Mouse (Mus musculus): Measurements from ENCODE around the gene Krt81.

Krt81 gene

DNA sequence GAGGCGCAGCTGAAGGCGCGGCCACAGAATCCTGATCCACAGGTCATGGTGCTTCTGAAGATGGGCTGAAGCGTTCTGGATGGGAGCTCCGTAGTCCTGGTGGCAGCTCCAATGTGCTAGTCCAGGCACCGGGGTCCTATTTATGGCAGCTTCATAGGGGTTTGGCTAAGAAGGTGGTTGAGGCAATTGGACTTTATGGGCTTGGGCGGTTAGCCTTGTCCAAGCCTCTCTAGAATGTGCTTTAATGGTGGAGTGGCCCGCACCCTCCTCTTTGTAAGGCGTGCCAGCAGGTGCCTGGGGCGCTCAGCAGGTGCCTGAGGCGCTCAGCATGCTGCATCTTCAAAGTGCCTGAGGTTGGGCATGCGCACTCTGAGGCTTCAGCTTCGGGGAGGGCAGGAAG is at the start of gene Krt81:
Gene Krt81, minus strand, starts transcription at position 101 of the 400 bp plus-strand sequence.
- DNase-seq (ENCODE audit: inconsistent age in 2 of 2, low spot score in 1 of 2), result no peak

DNA sequence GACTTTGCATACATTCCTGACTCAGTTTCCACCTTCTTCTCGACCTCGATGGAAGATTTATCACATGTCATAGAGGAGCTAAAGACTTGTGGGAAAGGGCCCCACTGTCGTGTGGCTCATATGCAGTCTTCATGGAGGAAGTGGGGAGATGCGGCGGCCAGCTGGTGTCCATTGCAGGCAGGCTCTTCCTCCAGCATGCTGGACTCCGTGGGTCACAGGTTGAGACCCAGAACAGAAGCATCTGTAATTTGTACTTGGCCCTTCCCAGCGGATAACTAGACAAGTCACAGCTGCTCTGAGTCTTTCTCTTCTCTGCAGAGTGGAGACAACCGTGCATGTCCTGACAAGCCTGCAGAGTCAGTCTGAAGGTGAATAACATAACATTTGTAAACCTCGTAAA is 44.7 kb upstream of the Krt81 start:
- no peak for DNase-seq (ENCODE audit: inconsistent age in 2 of 2, low spot score in 1 of 2)

DNA sequence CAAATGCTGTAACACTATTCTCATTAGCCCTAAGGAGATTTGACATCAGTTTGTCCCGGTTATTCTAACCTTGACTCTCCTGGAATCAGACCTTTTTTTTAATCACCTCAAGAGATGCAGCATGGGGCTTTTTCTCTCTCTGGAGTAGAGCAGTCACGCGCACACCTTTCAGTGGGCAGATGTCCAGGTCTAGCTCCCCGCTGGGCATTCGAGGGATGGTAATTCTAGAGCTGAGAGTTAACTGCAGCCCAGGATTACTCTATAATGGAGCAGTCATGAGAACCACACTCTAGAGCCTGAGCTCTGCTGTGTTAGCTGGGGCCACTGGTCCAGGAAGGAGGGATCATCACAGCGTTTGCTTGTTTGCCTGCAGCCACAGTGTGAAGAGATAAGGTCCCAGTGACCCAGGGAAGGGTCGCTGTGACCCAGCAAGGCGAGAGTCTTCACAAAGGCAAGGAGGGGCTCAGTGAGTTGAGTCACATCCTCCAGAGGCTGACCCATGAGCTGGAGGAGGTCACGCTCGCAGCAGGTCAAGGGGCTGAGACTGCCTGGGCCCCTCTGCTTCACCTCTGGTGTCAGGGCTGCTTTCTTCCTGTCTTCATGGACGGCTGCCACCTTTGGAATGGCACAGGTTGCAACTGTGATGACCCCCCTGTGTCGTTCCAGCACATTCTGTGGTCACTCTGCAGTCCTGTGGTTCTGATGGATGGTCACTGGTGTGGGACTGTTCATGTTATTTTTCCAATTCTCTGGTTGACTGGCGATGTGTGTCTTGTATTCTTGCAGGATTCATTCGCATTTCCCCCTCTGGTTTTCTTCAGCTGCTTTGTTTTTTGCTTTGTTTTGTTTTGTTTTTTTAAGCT is 43.6 kb upstream of the Krt81 start:
- no peak for DNase-seq (ENCODE audit: inconsistent age in 2 of 2, low spot score in 1 of 2)

DNA sequence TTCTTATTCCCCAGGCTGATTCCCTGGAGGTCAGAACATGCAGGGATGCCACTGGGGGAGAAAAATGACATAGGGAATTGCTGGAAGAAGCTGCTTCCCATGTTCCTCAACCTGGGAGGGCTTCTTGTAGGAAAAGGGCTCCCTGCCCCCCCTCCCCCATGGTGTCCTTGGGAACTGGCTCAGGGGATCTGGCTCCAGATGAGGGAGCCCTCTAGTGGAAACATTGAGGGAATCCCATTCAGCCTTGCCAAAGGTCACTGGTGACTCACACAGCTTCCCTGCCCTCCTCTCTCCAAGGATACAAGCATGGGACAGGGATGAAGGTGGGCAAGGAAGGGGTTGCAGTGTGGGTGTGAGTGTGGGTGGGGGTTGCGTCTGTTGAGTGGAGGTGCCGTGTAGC is 33.6 kb upstream of the Krt81 start:
- DNase-seq (ENCODE audit: inconsistent age in 2 of 2, low spot score in 1 of 2), result peak; percentile 81 to 94

DNA sequence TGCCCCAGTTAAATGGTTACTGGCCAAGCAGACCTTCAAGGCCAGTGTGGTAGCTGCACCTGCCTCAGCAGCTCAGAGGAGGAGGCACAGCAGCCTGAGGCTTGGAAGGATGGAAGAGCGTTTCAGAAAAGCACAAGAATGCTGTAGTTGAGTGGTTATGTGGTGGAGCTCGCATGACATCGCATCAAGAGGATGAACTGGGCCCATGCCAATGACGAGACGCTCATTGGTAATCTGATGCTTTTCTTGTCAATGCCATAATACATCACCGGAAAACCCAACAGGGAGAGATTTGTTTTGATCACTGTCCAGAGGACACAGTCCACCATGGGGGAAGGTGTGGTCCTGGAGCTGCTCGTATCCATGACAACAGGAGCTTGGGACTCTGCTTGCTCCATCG is 31.7 kb upstream of the Krt81 start:
- no peak for DNase-seq (ENCODE audit: inconsistent age in 2 of 2, low spot score in 1 of 2)

DNA sequence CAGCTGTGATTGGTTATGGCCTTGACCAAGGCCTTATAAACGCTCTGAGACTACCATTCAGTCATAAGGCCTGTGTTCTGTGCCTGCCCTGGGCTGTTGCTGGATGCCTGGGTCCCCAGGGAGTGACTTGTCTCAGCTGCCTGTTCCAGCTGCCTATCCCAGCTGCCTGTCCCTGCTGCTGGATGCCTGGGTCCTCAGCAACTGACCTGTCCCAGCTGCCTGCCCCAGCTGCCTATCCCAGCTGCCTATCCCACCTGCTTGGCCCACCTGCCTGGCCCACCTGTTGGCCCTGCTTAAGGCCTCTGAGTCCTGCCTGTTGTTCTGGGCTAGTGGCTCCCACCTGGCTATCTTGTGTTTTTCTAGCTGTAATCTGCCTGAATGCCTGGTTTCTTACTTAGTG is 30.7 kb upstream of the Krt81 start:
- DNase-seq (ENCODE audit: inconsistent age in 2 of 2, low spot score in 1 of 2), result no peak

DNA sequence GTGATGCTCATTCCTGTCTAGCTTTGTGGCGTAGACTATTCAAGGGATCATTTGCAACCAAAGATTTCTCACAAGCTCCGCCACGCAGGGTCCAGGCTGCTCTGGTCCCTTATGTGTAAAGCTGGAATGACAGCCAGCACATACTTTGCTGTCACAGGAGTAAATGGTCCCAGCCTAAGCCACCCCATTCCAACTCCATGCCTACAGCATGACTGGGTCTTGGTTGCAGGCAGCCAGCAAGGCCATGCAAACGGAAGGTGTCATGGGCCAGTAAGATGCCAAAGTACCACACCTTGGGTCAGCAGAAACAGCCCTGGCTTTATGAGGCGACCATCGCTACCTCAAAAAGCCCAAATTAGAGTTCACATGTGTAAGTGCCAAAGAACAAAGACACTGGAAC is 30.2 kb upstream of the Krt81 start:
- peak in 1 of 2 experiments; percentile 51 for DNase-seq (ENCODE audit: inconsistent age in 2 of 2, low spot score in 1 of 2)

DNA sequence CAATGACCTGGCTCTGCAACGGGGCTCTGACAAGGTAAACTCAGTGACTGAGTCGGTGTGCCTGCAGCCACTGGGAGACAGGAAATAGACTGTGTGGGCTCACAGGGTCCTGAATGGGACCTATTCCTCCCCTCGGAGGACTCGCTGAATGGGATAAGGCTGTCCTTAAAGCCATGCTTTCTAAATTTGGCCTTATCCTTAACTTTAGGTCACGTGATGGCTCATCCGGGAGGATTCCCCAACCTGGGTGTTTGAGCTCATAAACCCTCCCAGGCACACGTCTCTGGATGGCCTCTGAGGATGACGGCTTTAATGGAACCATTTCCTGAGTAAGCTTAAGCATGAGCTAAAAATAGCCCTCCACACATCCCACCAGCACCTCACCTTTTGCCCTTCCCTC is 29.2 kb upstream of the Krt81 start:
- no peak for DNase-seq (ENCODE audit: inconsistent age in 2 of 2, low spot score in 1 of 2)

DNA sequence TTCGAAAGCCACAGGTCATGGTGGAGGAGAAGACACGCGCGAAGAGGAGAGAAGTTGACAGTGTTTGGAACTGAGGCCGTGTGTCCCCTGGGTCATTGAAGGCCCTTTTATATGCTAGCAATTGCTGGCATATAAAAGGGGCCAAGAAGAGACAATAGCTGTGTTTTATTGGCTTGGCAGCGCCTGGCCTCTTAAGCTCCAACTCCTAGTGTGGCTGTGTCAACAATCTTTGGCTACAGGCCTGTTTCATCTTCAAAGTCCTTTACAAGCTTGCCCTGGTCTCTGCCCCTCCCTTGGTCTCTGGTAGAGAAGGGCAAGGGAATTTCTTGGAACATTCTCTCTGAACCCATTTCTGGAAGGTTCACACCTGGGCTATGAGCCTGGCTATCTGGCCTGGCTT is 27.9 kb upstream of the Krt81 start, which contains the start of gene Krt83:
Gene Krt83, minus strand, starts transcription at position 82 of the 400 bp plus-strand sequence.
- DNase-seq (ENCODE audit: inconsistent age in 2 of 2, low spot score in 1 of 2), result no peak

DNA sequence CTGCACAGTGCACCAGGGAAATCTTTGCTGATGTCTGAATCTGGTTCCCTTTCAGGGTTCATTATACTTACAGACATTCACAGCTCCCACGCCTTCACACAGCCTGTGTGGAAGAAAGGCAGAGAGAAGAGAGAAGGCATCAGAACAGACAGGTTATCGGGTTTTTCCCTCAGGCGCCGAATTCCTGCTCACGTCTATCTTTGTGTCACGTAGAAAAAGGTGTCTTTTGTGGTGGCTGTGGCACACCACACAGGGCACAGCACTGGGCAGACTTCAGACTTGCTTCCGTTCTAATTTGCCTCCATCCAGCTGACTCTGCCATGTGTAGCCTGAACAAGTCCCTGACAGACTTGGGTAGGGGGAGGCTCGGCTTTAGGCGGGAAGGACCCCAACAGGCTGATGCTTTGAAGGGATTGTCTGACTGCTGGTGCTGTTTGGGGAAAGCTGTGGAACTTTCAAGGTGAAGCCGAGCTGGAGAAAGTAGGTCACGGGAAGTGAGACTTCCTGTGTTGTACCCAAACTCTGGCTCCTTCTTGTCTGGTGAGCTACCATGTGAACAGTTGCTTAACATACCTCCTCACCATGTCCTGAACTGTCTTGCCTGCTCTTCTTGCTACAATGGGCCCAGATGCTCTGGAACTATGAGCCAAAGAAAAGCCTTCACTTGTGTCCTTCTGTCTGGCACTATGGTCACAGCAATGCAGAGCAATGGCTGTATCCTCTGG is 22.5 kb upstream of the Krt81 start:
- DNase-seq (ENCODE audit: inconsistent age in 2 of 2, low spot score in 1 of 2), result peak in 1 of 2 experiments; percentile 20

DNA sequence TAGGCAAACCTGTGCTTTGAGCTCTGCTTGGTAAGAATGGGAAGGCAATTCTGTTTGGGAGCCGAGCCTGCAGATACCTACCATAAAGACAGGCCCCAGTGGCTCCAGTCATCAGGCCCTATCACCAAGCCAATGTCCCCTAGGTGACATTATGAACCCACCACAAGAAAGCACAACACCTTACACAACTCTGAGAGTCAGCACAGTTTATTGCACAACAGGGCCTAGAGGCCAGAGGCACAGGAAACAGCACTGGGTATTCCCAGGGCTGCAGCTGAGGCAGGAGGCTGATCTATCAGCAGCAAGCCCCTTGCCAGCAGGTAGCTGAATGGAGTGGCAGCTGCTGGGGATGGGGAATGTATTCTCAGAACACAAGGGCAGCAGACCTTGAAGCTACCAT is 21.4 kb upstream of the Krt81 start:
- DNase-seq (ENCODE audit: inconsistent age in 2 of 2, low spot score in 1 of 2), result peak in 1 of 2 experiments; percentile 40

DNA sequence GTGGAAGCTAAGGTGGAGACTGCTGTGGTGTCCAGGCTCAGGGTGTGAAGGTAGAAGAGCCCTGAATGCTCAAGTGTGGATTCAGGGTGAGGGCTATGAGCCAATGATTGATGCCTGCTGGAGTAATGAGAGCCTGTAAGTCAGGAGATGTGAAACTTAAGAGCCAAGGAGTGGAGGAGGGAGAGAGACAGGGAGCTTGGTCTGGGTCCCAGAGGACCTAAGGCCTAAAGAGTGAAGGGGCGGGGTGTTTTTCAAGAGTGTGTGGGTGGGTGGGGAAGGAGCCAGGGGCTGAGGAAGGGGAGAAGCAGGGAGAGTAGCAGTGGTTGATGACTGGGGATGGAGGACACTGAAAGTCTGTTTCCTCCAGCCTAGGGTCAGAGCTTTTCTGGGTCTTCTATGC is 20.1 kb upstream of the Krt81 start:
- DNase-seq (ENCODE audit: inconsistent age in 2 of 2, low spot score in 1 of 2), result no peak

DNA sequence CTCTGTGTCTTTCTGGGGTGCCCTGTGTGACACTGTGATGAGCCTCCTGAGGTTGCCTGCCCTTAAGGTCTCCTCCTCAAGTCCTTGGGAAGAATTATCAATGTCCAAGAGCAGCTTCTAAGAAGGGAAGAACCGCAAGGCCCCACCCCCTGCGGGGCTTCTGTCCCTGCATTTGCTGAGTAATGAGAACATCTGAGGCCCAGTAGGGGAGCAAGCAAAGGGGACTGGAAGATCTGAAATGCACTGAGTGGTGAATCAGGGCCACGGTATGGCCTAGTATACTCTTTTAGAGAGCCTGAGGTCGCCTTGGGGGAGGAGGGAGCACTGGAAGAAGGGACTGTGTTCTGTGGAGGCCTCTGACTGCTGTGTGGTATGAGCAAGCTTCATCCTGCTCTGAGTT is 18.5 kb upstream of the Krt81 start:
- DNase-seq (ENCODE audit: inconsistent age in 2 of 2, low spot score in 1 of 2), result no peak

DNA sequence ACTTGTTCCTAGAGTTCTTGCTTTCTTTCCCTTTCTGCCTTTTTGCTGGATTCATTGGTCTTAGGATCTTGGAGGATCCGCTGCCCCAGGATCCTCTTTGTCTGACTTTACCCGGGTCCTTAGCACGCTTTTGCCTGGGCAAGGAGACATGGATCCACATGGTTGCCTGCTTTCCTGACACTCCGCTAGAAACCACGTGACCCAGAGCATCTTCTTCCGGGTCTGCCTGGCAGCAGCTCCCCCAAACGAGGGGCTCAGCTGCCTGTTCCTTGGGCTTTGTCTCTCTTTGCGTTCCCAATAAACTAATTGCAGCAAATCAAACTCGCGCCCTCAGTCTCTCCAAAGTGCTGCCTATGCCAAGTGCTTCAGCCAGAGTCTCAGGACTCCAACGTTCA is 16.1 kb upstream of the Krt81 start:
- no peak for DNase-seq (ENCODE audit: inconsistent age in 2 of 2, low spot score in 1 of 2)

DNA sequence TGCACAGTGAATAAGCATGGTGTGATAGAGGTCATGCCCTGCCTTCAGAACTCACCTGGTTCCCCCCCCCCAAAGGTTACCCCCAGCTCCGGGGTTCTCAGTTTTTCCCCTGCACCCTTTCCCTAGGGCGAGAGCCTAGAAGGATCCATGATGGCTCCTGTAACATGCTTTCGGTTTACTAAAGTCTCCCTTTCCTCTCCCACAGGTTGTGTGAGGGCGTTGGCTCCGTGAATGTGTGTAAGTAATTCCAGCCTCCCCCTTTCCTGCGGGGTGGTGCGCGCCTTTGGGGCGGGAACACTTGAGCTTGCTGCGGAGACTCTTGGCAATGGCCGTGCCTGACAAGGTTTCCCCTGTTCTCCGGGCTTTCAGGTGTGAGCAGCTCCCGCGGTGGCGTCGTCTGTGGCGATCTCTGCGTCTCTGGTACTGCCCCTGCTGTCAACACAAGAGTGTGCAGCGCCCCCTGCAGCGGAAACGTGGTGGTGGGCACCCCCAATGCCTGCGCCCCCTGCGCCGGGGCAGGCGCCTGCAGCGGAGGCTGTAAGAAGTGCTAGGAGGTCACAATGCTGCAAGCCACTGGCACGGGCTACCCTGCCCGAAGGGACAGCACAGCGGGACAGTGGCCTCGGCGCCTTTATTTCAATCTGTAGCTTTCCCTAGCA is 15.6 kb upstream of the Krt81 start:
- DNase-seq (ENCODE audit: inconsistent age in 2 of 2, low spot score in 1 of 2), result peak; percentile 33 to 65

DNA sequence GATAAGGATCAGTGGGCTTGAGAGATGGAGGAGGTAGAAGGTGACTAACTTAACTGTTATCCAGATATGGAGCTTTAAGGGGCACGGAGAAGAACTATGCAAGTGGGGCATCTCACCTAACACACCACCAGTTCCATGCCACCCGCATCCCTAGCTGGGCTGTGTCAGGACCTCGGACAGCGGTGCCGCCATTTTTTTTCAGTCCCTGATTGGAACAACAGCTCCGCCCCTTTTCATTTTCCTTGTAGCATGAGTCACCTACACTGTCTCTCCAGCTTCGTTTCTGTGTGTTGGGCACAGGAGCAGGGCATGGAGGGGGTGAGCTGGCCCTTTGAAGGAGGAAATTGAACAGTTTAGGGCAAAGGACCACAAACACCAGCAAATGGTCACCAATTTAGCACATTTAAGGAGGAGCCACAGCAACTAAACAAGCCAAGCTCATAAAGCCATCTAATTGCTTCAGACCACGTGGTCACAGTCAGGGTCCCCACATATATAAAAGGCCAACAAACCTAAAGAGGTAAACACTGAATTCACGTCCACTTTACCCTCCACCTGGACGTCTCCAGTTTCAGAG is 9.5 kb upstream of the Krt81 start, which contains the start of gene Krt86:
Gene Krt86, plus strand, starts transcription at position 527 of the 577 bp plus-strand sequence.
- DNase-seq (ENCODE audit: inconsistent age in 2 of 2, low spot score in 1 of 2), result peak; percentile 46 to 85

DNA sequence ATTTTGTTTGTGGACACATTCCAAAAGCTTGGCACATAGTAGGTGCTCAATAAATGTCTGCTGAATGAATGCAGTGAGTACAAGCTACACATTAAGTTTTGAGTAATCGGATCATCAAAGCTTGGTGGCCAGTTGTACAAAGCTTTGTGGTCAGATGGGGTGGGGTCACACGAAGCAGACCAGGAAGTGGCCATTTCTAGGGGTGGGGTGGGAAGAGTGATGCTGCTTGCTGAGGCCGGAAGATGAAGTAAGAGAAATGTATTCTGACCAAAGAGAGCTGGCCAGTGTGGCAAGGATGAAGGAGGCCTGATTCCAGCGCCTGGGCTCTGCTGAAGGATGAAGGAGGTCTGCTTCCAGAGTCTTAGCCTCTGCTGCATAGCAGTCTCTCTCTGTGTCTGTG is 5.5 kb upstream of the Krt81 start:
- no peak for DNase-seq (ENCODE audit: inconsistent age in 2 of 2, low spot score in 1 of 2)

DNA sequence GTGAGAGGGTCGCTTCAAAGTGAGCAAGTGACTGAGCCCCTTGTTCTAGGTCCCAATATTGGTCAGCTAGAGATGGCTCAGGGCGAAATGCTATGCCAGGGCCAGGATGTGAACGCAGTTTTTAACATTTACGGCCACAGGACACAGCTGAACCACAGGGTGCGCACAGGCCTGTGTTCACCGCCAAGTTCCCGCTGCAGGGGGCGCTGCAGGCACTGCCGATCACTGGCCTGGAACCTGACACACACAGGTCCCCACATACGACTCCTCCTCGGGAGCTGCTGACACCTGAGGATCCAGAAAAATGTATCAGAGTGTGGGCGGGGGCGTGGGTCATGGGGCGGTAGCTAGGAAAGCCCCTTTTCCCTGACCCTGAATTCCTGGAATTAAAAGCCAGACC is 4.3 kb downstream of the Krt81 start:
- no peak for DNase-seq (ENCODE audit: inconsistent age in 2 of 2, low spot score in 1 of 2)

DNA sequence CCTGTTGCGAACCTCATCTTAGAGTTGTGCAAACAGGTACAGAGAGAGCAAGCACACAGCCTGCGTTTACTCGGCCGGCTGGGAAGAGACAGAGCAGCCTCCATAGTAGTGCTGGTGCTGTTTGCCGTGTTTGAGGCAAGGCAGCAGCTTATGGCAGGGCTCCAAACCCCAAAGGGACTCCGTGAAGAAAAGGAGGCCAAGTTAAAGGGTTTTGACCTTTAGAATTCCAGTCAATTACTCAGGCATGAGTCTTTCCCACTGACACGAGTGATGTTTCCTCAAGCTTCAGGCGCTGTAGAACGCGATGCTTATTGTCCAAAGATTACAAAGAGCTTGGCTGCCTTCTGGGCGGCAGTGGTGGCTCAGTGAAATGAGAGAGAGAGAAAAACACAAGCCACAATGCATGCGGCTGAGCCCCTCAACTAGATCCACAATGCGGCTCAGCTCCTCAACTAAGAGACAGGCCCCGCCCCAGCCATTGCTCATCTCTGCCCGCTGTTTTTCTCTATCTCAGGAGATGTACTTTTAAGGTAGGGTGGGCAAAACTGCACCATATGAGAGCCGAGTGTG is 5.1 kb downstream of the Krt81 start:
- peak in 1 of 2 experiments; percentile 27 for DNase-seq (ENCODE audit: inconsistent age in 2 of 2, low spot score in 1 of 2)

DNA sequence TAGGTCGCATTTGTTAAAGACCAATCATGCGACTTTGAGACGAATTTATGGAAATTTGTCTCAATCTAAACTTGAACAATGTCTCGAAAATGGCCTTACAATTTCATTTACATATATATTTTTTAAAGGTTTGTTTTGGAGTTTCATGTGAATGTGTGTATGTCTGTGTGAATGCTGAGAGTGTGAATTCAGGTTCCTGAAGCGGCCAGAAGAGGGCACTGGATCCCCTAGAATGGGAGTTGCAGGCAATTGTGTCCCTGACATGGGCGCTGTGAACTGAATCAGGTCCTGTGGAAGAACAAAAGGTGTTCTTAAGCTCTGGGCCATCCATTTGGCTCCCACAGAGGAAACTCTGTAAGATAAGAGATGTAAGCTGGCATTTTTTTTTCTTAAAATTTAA is 7.7 kb downstream of the Krt81 start:
- DNase-seq (ENCODE audit: inconsistent age in 2 of 2, low spot score in 1 of 2), result no peak

DNA sequence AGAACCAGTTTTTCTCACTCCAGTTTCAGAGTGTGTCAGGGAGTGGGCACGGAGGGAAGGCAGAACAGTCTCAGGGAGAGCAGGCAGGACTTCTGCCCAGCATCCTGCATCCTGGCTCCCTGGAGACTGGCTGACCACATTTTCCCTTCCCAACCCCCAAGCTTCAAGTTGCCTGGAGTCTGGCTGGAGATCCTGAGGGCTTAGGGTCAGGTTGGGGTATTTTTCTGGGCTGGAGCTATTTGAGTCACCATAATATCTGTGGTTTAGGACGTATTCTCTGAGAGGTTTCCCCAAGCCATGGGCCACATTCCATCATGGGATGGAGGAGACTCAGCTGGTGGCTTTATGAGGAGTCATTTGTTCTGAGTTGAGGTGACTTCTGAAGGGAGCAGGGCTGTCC is 8.3 kb downstream of the Krt81 start:
- no peak for DNase-seq (ENCODE audit: inconsistent age in 2 of 2, low spot score in 1 of 2)
